15 mouse cellular contexts compared by ENCODE assay signal in genomic region chr7:49128224-49128623, GRCm38 (mm10).
"Had no signal": no experiment of that assay in that cellular context is flagged by ENCODE, and none has a peak within 500 bp of the region (broad histone marks: within the 10 kb centered on the region; RNA-seq: fewer than 3 reads in every experiment).

No protein-coding gene starts in this region.

- DNase-seq: gastrocnemius, adult 2 months; gastrocnemius, postnatal 10 days; gastrocnemius, postnatal 25 days; heart, adult 18-20 months; heart, postnatal 10 days; heart, postnatal 4 days; kidney, adult 18-20 months; kidney, adult 8-10 months; kidney, postnatal 10 days; kidney, postnatal 25 days; kidney, postnatal 4 days; left cerebral cortex, postnatal 4 days had no signal

- ATAC-seq: hindbrain, embryonic 16.5 days; intestine, embryonic 16.5 days; liver, embryonic 12.5 days had no signal
